Mouse (Mus musculus): ENCODE measurements around the gene Galnt18.

Gene Galnt18

DNA sequence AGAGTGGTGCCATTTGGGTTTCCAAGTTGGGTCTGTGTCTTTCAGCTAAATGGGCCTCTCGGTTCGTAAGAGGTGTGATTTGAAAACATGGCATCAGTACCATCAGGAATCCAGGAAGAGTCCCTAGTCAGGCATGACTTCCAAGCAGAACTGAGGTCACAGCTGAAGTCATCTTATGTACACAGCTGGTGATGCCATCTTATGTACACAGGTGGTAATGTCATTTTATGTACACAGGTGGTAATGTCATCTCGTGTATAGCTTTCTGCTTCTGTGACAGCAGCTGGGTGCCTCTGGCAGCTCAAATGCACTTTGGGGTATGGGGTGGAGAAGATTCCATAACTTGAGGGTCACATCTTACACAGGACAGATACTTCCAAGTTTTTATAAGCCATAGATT, 323.8 kb downstream of the Galnt18 start:
- no peak for DNase-seq

DNA sequence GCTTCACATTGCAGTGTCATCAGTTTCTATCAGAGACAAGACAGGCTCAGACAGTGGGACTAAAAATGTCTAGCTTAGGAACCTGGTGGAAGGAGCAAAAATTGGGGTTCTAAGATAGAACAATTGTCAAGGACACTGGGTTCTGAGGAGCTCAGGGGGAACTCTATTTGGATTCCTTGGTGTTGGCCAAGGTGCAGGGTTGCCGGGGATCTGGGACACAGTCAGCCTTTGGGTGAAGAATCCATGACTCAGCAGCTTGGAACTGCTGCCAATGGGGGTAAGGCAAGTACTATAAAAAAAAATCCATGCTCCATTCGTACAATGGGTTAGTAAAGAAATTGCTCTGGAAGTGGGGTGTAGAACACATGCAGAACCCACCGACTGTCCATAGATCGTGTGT, 324.2 kb downstream of the Galnt18 start:
- DNase-seq = no peak

DNA sequence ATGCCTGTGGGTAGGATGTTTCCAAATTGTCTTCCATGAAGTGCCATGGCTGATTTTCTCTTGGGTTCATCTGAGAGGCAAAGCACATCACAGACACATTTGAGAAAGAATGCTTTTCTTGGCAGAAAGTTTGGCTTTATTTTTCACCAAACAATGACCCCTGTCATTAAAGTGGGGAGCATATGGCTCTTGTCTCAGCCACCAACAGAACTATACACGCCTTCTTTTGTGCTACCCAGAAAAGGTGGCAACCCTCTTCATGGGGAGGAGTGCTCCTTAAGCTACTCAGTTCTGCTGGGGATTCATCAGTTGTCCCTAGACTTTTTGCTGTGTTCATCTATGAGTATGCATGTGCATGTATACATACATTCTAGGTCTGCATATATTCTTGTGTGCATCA, 327.8 kb downstream of the Galnt18 start:
- DNase-seq = no peak

DNA sequence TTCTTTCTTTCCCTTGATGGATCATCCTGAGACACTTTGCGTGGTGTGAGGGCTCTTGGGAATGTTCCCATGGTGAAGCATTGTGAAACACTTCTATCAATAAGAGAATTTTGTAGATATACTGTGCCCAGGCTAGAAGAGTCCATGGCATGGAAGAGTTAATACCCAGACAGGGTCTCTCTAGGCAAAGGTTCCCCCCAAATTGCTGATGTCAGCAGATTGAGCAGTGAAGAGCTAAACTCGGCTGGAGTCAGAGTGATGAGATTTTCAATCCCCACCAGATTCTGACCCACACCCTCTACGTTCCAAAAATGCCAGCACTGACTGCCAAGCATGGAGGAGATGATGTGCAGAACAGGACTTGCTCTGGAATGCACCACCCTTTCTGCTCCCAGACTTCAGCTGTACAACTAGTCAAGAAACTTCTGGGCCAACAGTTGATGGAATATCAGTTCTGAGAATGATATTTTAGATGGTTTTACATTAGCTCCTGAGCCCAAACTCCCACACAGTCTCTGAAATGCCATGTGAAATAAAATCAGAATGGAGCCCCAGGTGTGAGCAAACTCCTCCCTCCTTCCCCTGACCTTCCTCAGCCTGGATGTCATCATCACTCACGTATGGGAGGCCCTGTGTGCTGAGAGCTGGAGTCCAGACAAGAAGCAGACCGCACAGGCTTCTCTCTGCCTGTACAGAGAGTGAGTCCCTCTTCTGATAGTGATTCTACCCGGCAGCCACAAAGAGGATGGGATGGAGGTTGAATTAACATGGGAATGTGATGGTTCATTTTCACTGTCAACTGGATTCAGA, 329.3 kb downstream of the Galnt18 start:
- DNase-seq = no peak

DNA sequence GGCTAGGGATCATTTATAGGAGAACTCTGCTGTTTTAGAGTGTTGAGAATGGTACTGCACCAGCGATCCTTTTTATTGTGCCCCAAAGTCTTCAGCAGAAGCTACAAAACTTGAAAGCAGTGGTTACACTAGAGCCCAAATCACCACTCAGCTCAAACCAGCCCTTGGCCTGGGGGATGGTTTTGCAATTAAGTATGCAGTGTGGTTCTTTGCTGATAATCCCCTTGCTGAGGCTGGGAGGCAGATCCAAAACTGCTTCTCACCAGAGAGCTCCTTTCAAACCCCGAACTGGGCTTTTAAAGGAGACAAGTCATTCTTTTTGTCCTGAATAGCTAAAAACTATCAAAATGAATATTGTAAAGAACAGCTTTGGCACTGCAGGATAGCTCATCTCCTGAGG, 346.6 kb downstream of the Galnt18 start:
- DNase-seq = no peak

DNA sequence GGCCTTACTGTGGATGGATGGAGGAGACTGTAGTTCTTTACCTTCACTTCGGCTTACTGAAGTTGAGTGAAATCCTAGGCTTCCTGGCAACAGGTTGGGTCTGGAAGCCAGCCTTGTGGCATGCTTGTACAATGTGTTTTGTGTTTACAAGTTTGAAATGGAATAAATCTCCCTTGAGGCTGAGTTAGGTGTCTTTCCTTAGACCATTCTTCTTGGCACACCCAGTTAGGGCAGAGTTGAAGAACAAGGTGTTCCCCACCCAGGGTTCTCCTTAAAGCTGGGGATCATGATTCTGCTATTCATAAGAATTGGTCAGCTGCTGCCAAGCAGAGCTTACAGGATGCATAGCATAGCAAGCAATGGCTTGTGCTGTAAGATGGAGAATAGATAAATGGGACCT, 352.4 kb downstream of the Galnt18 start:
- DNase-seq = no peak
